Mouse (Mus musculus) small intestine, adult 2 months (tissue): ENCODE measurements around the gene Dctn1. TPM values are rescaled to one million over a fixed set of nuclear protein-coding genes. Genes with fewer than 3 reads are reported as not detected.
A peak's percentile ranks its signal among the peaks of the same experiment; 100 is the strongest.

Experiments used
- H3K27ac ChIP-seq: fragments of 200-500 bp; 2 replicates; pipeline ENCODE4 v1.5.1; 2012; ENCODE audit warnings: low read depth, low read length, control low read depth, inconsistent platforms; ENCODE audit not compliant: insufficient read depth
- H3K27me3 ChIP-seq: fragments of 200-500 bp; 2 replicates; pipeline ENCODE4 v1.6.1; 2012; ENCODE audit warnings: mild to moderate bottlenecking, moderate library complexity, low read length, inconsistent platforms; ENCODE audit not compliant: control insufficient read depth, insufficient read depth
- H3K36me3 ChIP-seq: fragments of 200-500 bp; 2 replicates; pipeline ENCODE4 v1.6.1; 2012; ENCODE audit warnings: mild to moderate bottlenecking, low read length, control low read depth, inconsistent platforms; ENCODE audit not compliant: control insufficient read depth, insufficient read depth
- H3K4me1 ChIP-seq: fragments of 200-500 bp; 2 replicates; pipeline ENCODE4 v1.6.1; 2012; ENCODE audit warnings: low read length, inconsistent platforms, mixed read lengths; ENCODE audit not compliant: control insufficient read depth, insufficient read depth, insufficient read length
- H3K4me3 ChIP-seq: fragments of 200-500 bp; 2 replicates; pipeline ENCODE4 v1.5.1; 2012; ENCODE audit warnings: low read depth, mild to moderate bottlenecking, control low read depth, inconsistent platforms, low read length, moderate library complexity
- CTCF ChIP-seq: fragments of 200-500 bp; IDR thresholded peaks from 2 replicates; pipeline ENCODE4 v1.5.1; 2012; ENCODE audit warnings: low read depth, mild to moderate bottlenecking, control low read depth, inconsistent platforms, low read length, moderate library complexity, mixed read lengths; ENCODE audit not compliant: insufficient replicate concordance, insufficient read length; ENCODE audit errors: extremely low read depth
- POLR2A ChIP-seq: fragments of 200-500 bp; IDR thresholded peaks from 2 replicates; pipeline ENCODE4 v1.6.1; 2012; ENCODE audit warnings: low read depth, mild to moderate bottlenecking, control low read depth, inconsistent platforms, low read length, moderate library complexity
- WGBS: fragments of 180-500 bp; shearing (Covaris S2); methylation state at CpG from one replicate; pipeline ENCODE4 v1.1.7; 2018; 5-methylcytosine and 5-hydroxymethylcytosine counted together
- polyA plus RNA-seq: library from polyadenylated mRNA; depleted of rRNA; stranded (reverse); fragments of >200 nt; gene quantifications from 2 replicates; pipeline ENCODE4 v1.2.3, GENCODE M21; 2012

The Dctn1 gene
- polyA plus RNA-seq, 1 experiment, result 168 TPM

- TF ChIP-seq CTCF (no peak), POLR2A (peak; percentile 41)
- peak overlapping the region; percentile 83 for H3K4me3 ChIP-seq
- WGBS, result 1% methylated on average over 26 of the region's 26 CpGs
Measured at GRCm38 (mm10) chr6:83136881-83137575, 28.7 kb upstream of the Dctn1 start.

GRCm38 (mm10) chr6:83137576-83137950 lies 28.2 kb upstream of the Dctn1 start:
- Histone ChIP-seq H3K4me1 (peaks cover 22% of the 10 kb centered on the region), H3K4me3 (peak overlapping the region; percentile 83), H3K36me3 (peaks cover 6% of the 10 kb centered on the region; the same call in 1 of the 2 replicates), H3K27ac (peak overlapping the region; percentile 93), H3K27me3 (no peaks in the 10 kb centered on the region)
- TF ChIP-seq POLR2A, result peak; percentile 45
- TF ChIP-seq CTCF, result peak; percentile 9; the same call in 1 of the 2 replicates
- 1% methylated on average over 12 of the region's 12 CpGs for WGBS

More at GRCm38 (mm10) chr6:83136881-83137575, 28.7 kb upstream of the Dctn1 start:
- H3K36me3 ChIP-seq, result peaks cover 6% of the 10 kb centered on the region; the same call in 1 of the 2 replicates
- H3K27me3 ChIP-seq, result no peaks in the 10 kb centered on the region
- H3K27ac ChIP-seq, result peak overlapping the region; percentile 93
- peaks cover 21% of the 10 kb centered on the region for H3K4me1 ChIP-seq

- H3K36me3 ChIP-seq, result peaks cover 6% of the 10 kb centered on the region; the same call in 1 of the 2 replicates
- no peaks in the 10 kb centered on the region for H3K27me3 ChIP-seq
- 9% methylated on average over 11 of the region's 11 CpGs for WGBS
- TF ChIP-seq CTCF (no peak), POLR2A (no peak)
- H3K4me3 ChIP-seq, result peak overlapping the region; percentile 83
- H3K27ac ChIP-seq, result peak overlapping the region; percentile 93
- peaks cover 21% of the 10 kb centered on the region for H3K4me1 ChIP-seq
Measured at GRCm38 (mm10) chr6:83138056-83138455, 27.7 kb upstream of the Dctn1 start.

- no peak overlapping the region for H3K4me3 ChIP-seq
- H3K27ac ChIP-seq, result no peak overlapping the region
- no peaks in the 10 kb centered on the region for H3K27me3 ChIP-seq
- peaks cover 6% of the 10 kb centered on the region; the same call in 1 of the 2 replicates for H3K36me3 ChIP-seq
- 91% methylated on average over 8 of the region's 8 CpGs for WGBS
- TF ChIP-seq POLR2A, result no peak
- no peak for TF ChIP-seq CTCF
- peaks cover 11% of the 10 kb centered on the region for H3K4me1 ChIP-seq
Measured at GRCm38 (mm10) chr6:83140044-83140443, 25.7 kb upstream of the Dctn1 start.

GRCm38 (mm10) chr6:83141636-83142035 lies 24.1 kb upstream of the Dctn1 start:
- peaks cover 6% of the 10 kb centered on the region; the same call in 1 of the 2 replicates for H3K36me3 ChIP-seq
- TF ChIP-seq POLR2A (no peak), CTCF (no peak)
- 67% methylated on average over 4 of the region's 4 CpGs for WGBS
- H3K27ac ChIP-seq, result no peak overlapping the region
- H3K4me3 ChIP-seq, result no peak overlapping the region
- H3K27me3 ChIP-seq, result no peaks in the 10 kb centered on the region
- H3K4me1 ChIP-seq, result peaks cover 9% of the 10 kb centered on the region

- Histone ChIP-seq H3K4me3 (no peak overlapping the region), H3K4me1 (peaks cover 9% of the 10 kb centered on the region), H3K27me3 (no peaks in the 10 kb centered on the region), H3K36me3 (peaks cover 10% of the 10 kb centered on the region; the same call in 1 of the 2 replicates), H3K27ac (no peak overlapping the region)
- WGBS, result 58% methylated on average over 41 of the region's 41 CpGs
- TF ChIP-seq POLR2A (no peak), CTCF (no peak)
Measured at GRCm38 (mm10) chr6:83142211-83142731, 23.4 kb upstream of the Dctn1 start.

GRCm38 (mm10) chr6:83142886-83143285 lies 22.8 kb upstream of the Dctn1 start:
- TF ChIP-seq CTCF, result no peak
- TF ChIP-seq POLR2A, result no peak
- Histone ChIP-seq H3K4me3 (no peak overlapping the region), H3K27me3 (no peaks in the 10 kb centered on the region), H3K36me3 (peaks cover 16% of the 10 kb centered on the region; the same call in 1 of the 2 replicates), H3K27ac (no peak overlapping the region), H3K4me1 (peaks cover 6% of the 10 kb centered on the region)
- WGBS, result 87% methylated on average over 11 of the region's 11 CpGs
